Mouse (Mus musculus) E14TG2a.4 (cell line): ENCODE results near the gene Hinfp.

ENCODE experiments used
- H3K27me3 ChIP-seq: 2 replicates; pipeline ENCODE4 v1.6.1; 2014; ENCODE audit warnings: low read length, control low read depth; ENCODE audit not compliant: insufficient read depth
- H3K36me3 ChIP-seq: 2 replicates; pipeline ENCODE4 v1.6.1; 2014; ENCODE audit warnings: low read length, control low read depth; ENCODE audit not compliant: insufficient read depth
- H3K4me1 ChIP-seq: replicated peaks from 2 replicates; pipeline ENCODE4 v1.6.1; 2014; ENCODE audit warnings: low read depth, low read length, control low read depth
- H3K4me3 ChIP-seq: replicated peaks from 2 replicates; pipeline ENCODE4 v1.5.1; 2014; ENCODE audit warnings: mild to moderate bottlenecking, low read length
- H3K9me3 ChIP-seq: 2 replicates; pipeline ENCODE4 v1.6.1; 2014; ENCODE audit warnings: low read length, control low read depth
- CTCF ChIP-seq: conservative IDR thresholded peaks from 2 replicates; pipeline ENCODE4 v1.5.1; 2014; ENCODE audit warnings: low read length
- NANOG ChIP-seq: IDR thresholded peaks from 2 replicates; pipeline ENCODE4 v1.6.1; 2014; ENCODE audit warnings: borderline replicate concordance, low read length, mixed read lengths
- POU5F1 ChIP-seq: IDR thresholded peaks from 2 replicates; pipeline ENCODE4 v1.6.1; 2014; ENCODE audit warnings: low read length, borderline replicate concordance

The Hinfp gene

GRCm38 (mm10) chr9:44336093-44336406 is 30.6 kb upstream of the Hinfp start:
- Histone ChIP-seq H3K36me3 (peaks cover 66% of the 10 kb centered on the region), H3K9me3 (no peaks in the 10 kb centered on the region), H3K4me1 (peaks cover 54% of the 10 kb centered on the region), H3K27me3 (no peaks in the 10 kb centered on the region), H3K4me3 (peak overlapping the region; percentile 98)
- TF ChIP-seq NANOG (no peak), CTCF (no peak), POU5F1 (no peak)

DNA sequence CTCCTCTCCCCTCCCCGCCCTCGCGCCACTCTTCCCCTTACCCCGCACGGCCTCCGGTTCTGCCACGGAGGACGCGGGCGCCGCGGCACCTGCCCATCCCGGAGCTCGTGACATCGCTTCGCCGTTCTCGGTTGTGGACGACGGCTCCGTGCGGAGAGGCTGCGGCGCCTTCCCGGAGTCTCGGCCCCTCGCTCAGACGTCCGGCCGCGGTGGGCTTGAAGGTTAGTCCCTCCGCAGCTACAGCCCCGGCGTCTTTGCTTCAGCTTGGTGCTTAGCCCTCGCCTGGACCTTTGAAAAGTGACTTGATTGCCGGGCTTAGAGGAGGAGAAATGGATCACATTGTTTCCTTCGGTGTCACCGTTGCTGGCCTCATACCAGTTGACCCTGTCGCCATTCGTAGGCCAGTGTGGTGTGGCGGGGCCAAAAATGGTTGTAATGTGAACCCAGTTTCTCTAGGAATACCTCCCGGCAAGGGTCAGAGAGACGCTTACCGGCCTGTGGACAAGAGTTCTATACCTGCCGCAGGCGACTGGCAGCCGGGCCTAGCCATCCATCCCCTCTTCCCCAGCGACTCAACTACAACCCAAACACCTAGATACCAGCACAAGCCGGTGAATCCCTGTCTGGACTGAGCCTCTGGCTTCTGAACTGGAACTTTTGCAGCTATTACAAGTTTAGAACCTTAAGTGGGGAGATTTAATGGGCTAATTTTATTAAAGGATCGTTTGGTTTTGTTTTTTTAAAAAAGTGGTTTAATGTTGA is 30.0 kb upstream of the Hinfp start:
- Histone ChIP-seq H3K4me3 (peak overlapping the region; percentile 98), H3K9me3 (no peaks in the 10 kb centered on the region), H3K36me3 (peaks cover 65% of the 10 kb centered on the region), H3K4me1 (peaks cover 54% of the 10 kb centered on the region), H3K27me3 (no peaks in the 10 kb centered on the region)
- TF ChIP-seq CTCF, result no peak
- TF ChIP-seq NANOG, result no peak
- TF ChIP-seq POU5F1, result no peak

GRCm38 (mm10) chr9:44334396-44335330 is 29.2 kb upstream of the Hinfp start, which contains the start of gene H2afx:
Gene H2afx, plus strand, starts transcription at chr9:44334694.
- TF ChIP-seq NANOG (no peak), CTCF (no peak), POU5F1 (no peak)
- H3K9me3 ChIP-seq, result no peaks in the 10 kb centered on the region

DNA sequence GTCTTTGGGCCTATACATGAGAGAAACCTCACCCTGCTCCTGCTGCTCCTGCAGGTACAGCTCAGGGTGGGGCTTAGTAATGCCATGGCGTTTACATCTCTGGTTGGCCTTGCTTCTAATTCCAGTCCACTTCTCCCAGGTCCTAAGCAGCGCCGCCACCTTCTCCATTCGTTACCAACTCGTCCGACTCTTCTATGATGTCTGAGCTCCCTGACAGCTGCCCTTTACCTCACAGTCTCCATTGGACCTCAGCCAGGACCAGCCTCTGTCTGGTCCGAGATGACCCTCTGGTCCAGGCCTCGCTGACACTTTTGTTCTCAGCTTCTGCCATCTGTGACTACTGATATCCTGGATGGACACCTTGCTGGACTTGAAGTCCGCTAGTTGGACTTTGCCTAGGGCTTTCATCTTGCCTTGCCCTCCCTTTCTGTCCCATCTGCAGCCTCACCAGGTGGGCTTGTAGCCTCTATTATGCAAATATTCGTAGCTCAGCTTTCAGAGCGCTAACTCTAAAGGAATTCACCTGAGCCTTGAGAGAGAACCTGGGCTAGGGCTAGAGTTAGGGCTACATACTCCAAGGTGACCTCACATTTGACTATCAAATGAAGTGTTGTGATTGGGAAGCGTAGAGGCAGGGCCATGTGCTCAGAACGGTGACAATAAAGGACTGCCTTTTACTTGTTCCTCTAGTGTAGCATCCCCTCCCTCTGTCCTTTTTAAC is 27.6 kb upstream of the Hinfp start:
- Histone ChIP-seq H3K4me3 (peak overlapping the region; percentile 75), H3K36me3 (peaks cover 73% of the 10 kb centered on the region), H3K27me3 (no peaks in the 10 kb centered on the region), H3K4me1 (peaks cover 45% of the 10 kb centered on the region), H3K9me3 (no peaks in the 10 kb centered on the region)
- no peak for TF ChIP-seq CTCF
- peak; percentile 59; the same call in 1 of the 2 replicates for TF ChIP-seq POU5F1
- TF ChIP-seq NANOG, result peak; percentile 70; the same call in 1 of the 2 replicates

More at GRCm38 (mm10) chr9:44334396-44335330, 29.2 kb upstream of the Hinfp start, which contains the start of gene H2afx:
- peaks cover 66% of the 10 kb centered on the region for H3K36me3 ChIP-seq
- H3K27me3 ChIP-seq, result no peaks in the 10 kb centered on the region
- peak within 1 kb of the TSS; percentile 98 for H3K4me3 ChIP-seq
- H3K4me1 ChIP-seq, result peaks cover 50% of the 10 kb centered on the region

DNA sequence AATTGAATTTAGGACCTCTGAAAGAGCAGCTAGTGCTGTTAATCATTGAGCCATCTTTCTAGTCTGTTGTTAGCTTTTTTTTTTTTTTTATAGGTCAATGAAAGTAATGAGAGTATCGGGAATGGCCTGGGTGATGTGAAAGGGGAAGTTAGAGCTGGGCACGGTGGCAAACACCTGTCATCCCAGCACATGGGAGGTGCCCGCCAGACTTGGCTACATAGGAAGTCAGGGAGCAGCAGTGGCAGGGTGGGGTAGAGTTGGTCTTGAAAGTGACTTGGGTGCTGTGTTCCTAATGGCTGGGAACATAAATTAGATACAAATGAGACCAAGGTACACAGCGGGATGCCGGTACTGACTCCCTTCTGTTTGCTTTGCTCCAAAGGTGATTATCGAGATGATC is 25.3 kb upstream of the Hinfp start:
- TF ChIP-seq NANOG (no peak), POU5F1 (no peak), CTCF (no peak)
- Histone ChIP-seq H3K4me1 (peaks cover 39% of the 10 kb centered on the region), H3K36me3 (peaks cover 54% of the 10 kb centered on the region), H3K4me3 (no peak overlapping the region), H3K9me3 (no peaks in the 10 kb centered on the region), H3K27me3 (no peaks in the 10 kb centered on the region)

DNA sequence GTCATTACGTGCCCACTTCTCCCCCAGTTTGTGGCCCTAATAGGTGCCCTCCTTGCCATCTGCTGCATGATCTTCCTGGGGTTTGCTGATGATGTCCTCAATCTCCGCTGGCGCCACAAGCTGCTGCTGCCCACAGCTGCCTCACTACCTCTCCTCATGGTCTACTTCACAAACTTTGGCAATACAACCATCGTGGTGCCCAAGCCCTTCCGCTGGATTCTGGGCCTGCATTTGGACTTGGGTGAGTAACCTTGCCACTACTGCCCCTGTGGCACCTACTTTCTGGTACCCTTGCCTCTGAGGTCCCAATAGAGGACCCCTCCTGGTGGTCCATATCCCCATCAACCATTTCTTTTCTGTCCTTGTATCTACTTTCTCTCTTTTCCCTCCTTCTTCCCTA is 22.5 kb upstream of the Hinfp start:
- peaks cover 46% of the 10 kb centered on the region for H3K36me3 ChIP-seq
- no peak for TF ChIP-seq NANOG
- no peak for TF ChIP-seq POU5F1
- TF ChIP-seq CTCF, result no peak

GRCm38 (mm10) chr9:44327064-44327711 is 21.7 kb upstream of the Hinfp start:
- Histone ChIP-seq H3K9me3 (no peaks in the 10 kb centered on the region), H3K27me3 (no peaks in the 10 kb centered on the region), H3K36me3 (peaks cover 40% of the 10 kb centered on the region), H3K4me3 (peak overlapping the region; percentile 85), H3K4me1 (peaks cover 44% of the 10 kb centered on the region)
- TF ChIP-seq POU5F1, result no peak
- TF ChIP-seq NANOG, result no peak
- no peak for TF ChIP-seq CTCF

More for the DNA sequence above, 22.5 kb upstream of the Hinfp start:
- H3K4me3 ChIP-seq, result peak overlapping the region; percentile 85
- H3K27me3 ChIP-seq, result no peaks in the 10 kb centered on the region
- peaks cover 44% of the 10 kb centered on the region for H3K4me1 ChIP-seq
- H3K9me3 ChIP-seq, result no peaks in the 10 kb centered on the region
